Mouse (Mus musculus) cerebellum, adult 2 months (tissue): ENCODE data around the gene Rsu1. TPM values are rescaled to one million over a fixed set of nuclear protein-coding genes. Genes with fewer than 3 reads are reported as not detected.
A peak's percentile ranks its signal among the peaks of the same experiment; 100 is the strongest.

Experiments
- DNase-seq, 2 experiments: peaks; one replicate each; pipeline ENCODE4 v3.0.0; 2021
- H3K27ac ChIP-seq: fragments of 200-500 bp; 2 replicates; pipeline ENCODE4 v1.5.1; 2012; ENCODE audit warnings: low read length, control low read depth, inconsistent platforms; ENCODE audit not compliant: insufficient read depth
- H3K27me3 ChIP-seq: fragments of 200-500 bp; 2 replicates; pipeline ENCODE4 v1.6.1; 2012; ENCODE audit warnings: inconsistent platforms, mild to moderate bottlenecking, low read length, moderate library complexity; ENCODE audit not compliant: control insufficient read depth, insufficient read depth
- H3K4me1 ChIP-seq: fragments of 200-500 bp; 2 replicates; pipeline ENCODE4 v1.6.1; 2011; ENCODE audit warnings: low read length; ENCODE audit not compliant: control insufficient read depth, insufficient read depth
- H3K4me3 ChIP-seq: fragments of 200-500 bp; replicated peaks from 2 replicates; pipeline ENCODE3; 2011; ENCODE audit warnings: mild to moderate bottlenecking, low read depth, low read length, control low read depth; ENCODE audit not compliant: insufficient read depth
- CTCF ChIP-seq: fragments of 200-500 bp; IDR thresholded peaks from 2 replicates; pipeline ENCODE4 v1.5.1; 2011; ENCODE audit warnings: low read depth, mild to moderate bottlenecking, control low read depth, low read length, moderate library complexity, borderline replicate concordance; ENCODE audit not compliant: insufficient read depth
- POLR2A ChIP-seq: fragments of 200-500 bp; IDR thresholded peaks from 2 replicates; pipeline ENCODE4 v1.6.1; 2011; ENCODE audit warnings: low read length, control low read depth, borderline replicate concordance; ENCODE audit not compliant: insufficient read depth
- WGBS: fragments of 180-500 bp; shearing (Covaris S2); methylation state at CpG from one replicate; pipeline ENCODE4 v1.1.7; 2018; 5-methylcytosine and 5-hydroxymethylcytosine counted together
- polyA plus RNA-seq: library from polyadenylated mRNA; depleted of rRNA; stranded (reverse); fragments of >200 nt; gene quantifications from 2 replicates; pipeline ENCODE4 v1.2.3, GENCODE M21; 2012

The Rsu1 gene
- polyA plus RNA-seq, 1 experiment: 34.3 TPM

- H3K4me1 ChIP-seq: no peaks in the 10 kb centered on the region; the same call in 1 of the 2 replicates
- DNase-seq: no peak
- WGBS: 57% methylated on average over 7 of the region's 7 CpGs
- no peak overlapping the region for H3K27ac ChIP-seq
- H3K4me3 ChIP-seq: no peak overlapping the region
- TF ChIP-seq POLR2A (no peak), CTCF (no peak)
- H3K27me3 ChIP-seq: no peaks in the 10 kb centered on the region
Measured at GRCm38 (mm10) chr2:13275874-13276273, 4.7 kb upstream of the Rsu1 start.

- H3K27ac ChIP-seq: peak overlapping the region; percentile 22; the same call in 1 of the 2 replicates
- TF ChIP-seq POLR2A (no peak), CTCF (no peak)
- peaks cover 3% of the 10 kb centered on the region for H3K4me1 ChIP-seq
- H3K27me3 ChIP-seq: no peaks in the 10 kb centered on the region
- peak overlapping the region; percentile 87 for H3K4me3 ChIP-seq
- 36% methylated on average over 8 of the region's 8 CpGs for WGBS
- DNase-seq: no peak
Measured at GRCm38 (mm10) chr2:13270736-13271135, 479 bp downstream of the Rsu1 start.

GRCm38 (mm10) chr2:13268681-13269293 lies 2.4 kb downstream of the Rsu1 start:
- WGBS: 99% methylated on average over 4 of the region's 4 CpGs
- Histone ChIP-seq H3K27me3 (no peaks in the 10 kb centered on the region), H3K4me1 (peaks cover 3% of the 10 kb centered on the region), H3K27ac (no peak overlapping the region), H3K4me3 (no peak overlapping the region)
- no peak for DNase-seq
- TF ChIP-seq POLR2A: no peak
- no peak for TF ChIP-seq CTCF

GRCm38 (mm10) chr2:13264875-13265274 lies 6.3 kb downstream of the Rsu1 start:
- H3K4me3 ChIP-seq: no peak overlapping the region
- no peaks in the 10 kb centered on the region for H3K4me1 ChIP-seq
- TF ChIP-seq POLR2A (no peak), CTCF (peak; percentile 56)
- WGBS: 48% methylated on average over 4 of the region's 4 CpGs
- no peak overlapping the region for H3K27ac ChIP-seq
- DNase-seq: no peak
- no peaks in the 10 kb centered on the region for H3K27me3 ChIP-seq

- H3K27ac ChIP-seq: no peak overlapping the region
- no peak overlapping the region for H3K4me3 ChIP-seq
- H3K4me1 ChIP-seq: no peaks in the 10 kb centered on the region
- H3K27me3 ChIP-seq: no peaks in the 10 kb centered on the region
- TF ChIP-seq CTCF: no peak
- TF ChIP-seq POLR2A: no peak
- WGBS: 74% methylated on average over 4 of the region's 4 CpGs
- no peak for DNase-seq
Measured at GRCm38 (mm10) chr2:13263150-13263549, 8.1 kb downstream of the Rsu1 start.

GRCm38 (mm10) chr2:13258606-13259005 lies 12.6 kb downstream of the Rsu1 start:
- Histone ChIP-seq H3K4me1 (no peaks in the 10 kb centered on the region), H3K27ac (no peak overlapping the region), H3K4me3 (no peak overlapping the region), H3K27me3 (no peaks in the 10 kb centered on the region)
- DNase-seq: no peak
- no peak for TF ChIP-seq CTCF
- no peak for TF ChIP-seq POLR2A
- WGBS: 94% methylated on average over 2 of the region's 2 CpGs

- 60% methylated on average over 9 of the region's 9 CpGs for WGBS
- H3K27me3 ChIP-seq: no peaks in the 10 kb centered on the region
- 0 out of 2 replicates have a peak, but pooled peaks cover under 1% of the 10 kb centered on the region for H3K4me1 ChIP-seq
- no peak overlapping the region for H3K27ac ChIP-seq
- no peak for TF ChIP-seq CTCF
- no peak for TF ChIP-seq POLR2A
- no peak for DNase-seq
- no peak overlapping the region for H3K4me3 ChIP-seq
Measured at GRCm38 (mm10) chr2:13240711-13241110, 30.5 kb downstream of the Rsu1 start.

- peak; percentile 25 to 37 for DNase-seq
- TF ChIP-seq POLR2A (no peak), CTCF (peak; percentile 39; the same call in 1 of the 2 replicates)
- Histone ChIP-seq H3K27ac (no peak overlapping the region), H3K27me3 (no peaks in the 10 kb centered on the region), H3K4me3 (no peak overlapping the region), H3K4me1 (0 out of 2 replicates have a peak, but pooled peaks cover 3% of the 10 kb centered on the region)
- 77% methylated on average over 8 of the region's 8 CpGs for WGBS
Measured at GRCm38 (mm10) chr2:13237140-13237901, 33.9 kb downstream of the Rsu1 start.
